Mouse (Mus musculus): ENCODE results near the gene Sec1. TPM values are rescaled to one million over a fixed set of nuclear protein-coding genes. Genes with fewer than 3 reads are reported as not detected.

Sec1 gene
- polyA plus RNA-seq, 1 experiment from 2014 or later, result 2.0 TPM

- Histone ChIP-seq H3K27ac (no peak overlapping the region), H3K36me3 (peaks cover 26% of the 10 kb centered on the region)
Observed at GRCm38 (mm10) chr7:45716460-45716857, 22.3 kb upstream of the Sec1 start.

GRCm38 (mm10) chr7:45715741-45716459, 21.7 kb upstream of the Sec1 start:
- WGBS, result 80% methylated on average over 19 of the region's 19 CpGs
- peak overlapping the region; percentile 83 for H3K4me2 ChIP-seq (replicated peaks)
- H3K27ac ChIP-seq, result peak overlapping the region; percentile 95; the same call in 1 of the 2 replicates
- peaks cover 30% of the 10 kb centered on the region for H3K36me3 ChIP-seq
- peak overlapping the region; percentile 77 for H3K9ac ChIP-seq
- H3K4me1 ChIP-seq (replicated peaks), result peaks cover 54% of the 10 kb centered on the region
- H3K9me3 ChIP-seq, result no peaks in the 10 kb centered on the region
- peak overlapping the region; percentile 71 for H3K4me3 ChIP-seq (replicated peaks)
- H3K27me3 ChIP-seq (replicated peaks), result no peaks in the 10 kb centered on the region
- ATAC-seq, result no peak

More at GRCm38 (mm10) chr7:45716460-45716857, 22.3 kb upstream of the Sec1 start:
- no peaks in the 10 kb centered on the region for H3K9me3 ChIP-seq
- H3K4me2 ChIP-seq (replicated peaks), result peak overlapping the region; percentile 83
- peaks cover 52% of the 10 kb centered on the region for H3K4me1 ChIP-seq (replicated peaks)
- WGBS, result 89% methylated on average over 3 of the region's 3 CpGs
- H3K27me3 ChIP-seq (replicated peaks), result no peaks in the 10 kb centered on the region
- H3K4me3 ChIP-seq (replicated peaks), result peak overlapping the region; percentile 71; the same call in 1 of the 2 replicates
- H3K9ac ChIP-seq, result peak overlapping the region; percentile 77; the same call in 1 of the 2 replicates
- ATAC-seq, result no peak

- 5% methylated on average over 34 of the region's 34 CpGs for WGBS
- Histone ChIP-seq H3K36me3 (peaks cover 32% of the 10 kb centered on the region), H3K4me2 (replicated peaks) (peak within 1 kb of the TSS; percentile 83), H3K4me1 (replicated peaks) (peaks cover 59% of the 10 kb centered on the region), H3K9ac (peak within 1 kb of the TSS; percentile 77), H3K27ac (peak within 1 kb of the TSS; percentile 95), H3K4me3 (replicated peaks) (peak within 1 kb of the TSS; percentile 71), H3K9me3 (no peaks in the 10 kb centered on the region), H3K27me3 (replicated peaks) (no peaks in the 10 kb centered on the region)
- ATAC-seq, result peak; percentile 89
Observed at GRCm38 (mm10) chr7:45715090-45715708, 21.0 kb upstream of the Sec1 start, which contains the start of gene Rpl18. Gene Rpl18, plus strand, starts transcription at chr7:45715457.

- peaks cover 59% of the 10 kb centered on the region for H3K4me1 ChIP-seq (replicated peaks)
- peak; percentile 77 for ATAC-seq
- 5% methylated on average over 14 of the region's 14 CpGs for WGBS
- H3K4me3 ChIP-seq (replicated peaks), result peak overlapping the region; percentile 71
- H3K27ac ChIP-seq, result peak overlapping the region; percentile 95
- H3K27me3 ChIP-seq (replicated peaks), result no peaks in the 10 kb centered on the region
- H3K9ac ChIP-seq, result peak overlapping the region; percentile 72
- no peaks in the 10 kb centered on the region for H3K9me3 ChIP-seq
- peaks cover 27% of the 10 kb centered on the region for H3K36me3 ChIP-seq
- H3K4me2 ChIP-seq (replicated peaks), result peak overlapping the region; percentile 83
Observed at GRCm38 (mm10) chr7:45714630-45715089, 20.5 kb upstream of the Sec1 start.

GRCm38 (mm10) chr7:45713881-45714520, 19.8 kb upstream of the Sec1 start:
- no peaks in the 10 kb centered on the region for H3K27me3 ChIP-seq (replicated peaks)
- peak overlapping the region; percentile 95 for H3K27ac ChIP-seq
- H3K9ac ChIP-seq, result peak overlapping the region; percentile 72
- ATAC-seq, result no peak
- peaks cover 25% of the 10 kb centered on the region for H3K36me3 ChIP-seq
- peaks cover 57% of the 10 kb centered on the region for H3K4me1 ChIP-seq (replicated peaks)
- WGBS, result 61% methylated on average over 6 of the region's 6 CpGs
- peak overlapping the region; percentile 71 for H3K4me3 ChIP-seq (replicated peaks)
- H3K9me3 ChIP-seq, result no peaks in the 10 kb centered on the region
- peak overlapping the region; percentile 83 for H3K4me2 ChIP-seq (replicated peaks)

- Histone ChIP-seq H3K4me2 (replicated peaks) (peak overlapping the region; percentile 83), H3K36me3 (peaks cover 25% of the 10 kb centered on the region), H3K27me3 (replicated peaks) (no peaks in the 10 kb centered on the region), H3K27ac (peak overlapping the region; percentile 95), H3K9ac (peak overlapping the region; percentile 28; the same call in 1 of the 2 replicates), H3K4me1 (replicated peaks) (peaks cover 59% of the 10 kb centered on the region), H3K9me3 (no peaks in the 10 kb centered on the region), H3K4me3 (replicated peaks) (peak overlapping the region; percentile 71; the same call in 1 of the 2 replicates)
- 84% methylated on average over 16 of the region's 16 CpGs for WGBS
- ATAC-seq, result no peak
Observed at GRCm38 (mm10) chr7:45713396-45713795, 19.2 kb upstream of the Sec1 start.

- Histone ChIP-seq H3K4me2 (replicated peaks) (peak overlapping the region; percentile 45), H3K9me3 (no peaks in the 10 kb centered on the region), H3K9ac (no peak overlapping the region), H3K4me1 (replicated peaks) (peaks cover 70% of the 10 kb centered on the region), H3K36me3 (peaks cover 25% of the 10 kb centered on the region), H3K4me3 (replicated peaks) (no peak overlapping the region), H3K27me3 (replicated peaks) (no peaks in the 10 kb centered on the region), H3K27ac (peak overlapping the region; percentile 95; the same call in 1 of the 2 replicates)
- 76% methylated on average over 20 of the region's 21 CpGs for WGBS
- peak; percentile 47 for ATAC-seq
Observed at GRCm38 (mm10) chr7:45712022-45712757, 18.0 kb upstream of the Sec1 start.

- no peak overlapping the region for H3K4me3 ChIP-seq (replicated peaks)
- H3K36me3 ChIP-seq, result peaks cover 25% of the 10 kb centered on the region
- WGBS, result 88% methylated on average over 24 of the region's 24 CpGs
- H3K27ac ChIP-seq, result peak overlapping the region; percentile 29; the same call in 1 of the 2 replicates
- peak overlapping the region; percentile 45 for H3K4me2 ChIP-seq (replicated peaks)
- peaks cover 70% of the 10 kb centered on the region for H3K4me1 ChIP-seq (replicated peaks)
- H3K9me3 ChIP-seq, result no peaks in the 10 kb centered on the region
- no peak overlapping the region for H3K9ac ChIP-seq
- no peaks in the 10 kb centered on the region for H3K27me3 ChIP-seq (replicated peaks)
- no peak for ATAC-seq
Observed at GRCm38 (mm10) chr7:45711316-45712021, 17.3 kb upstream of the Sec1 start.

GRCm38 (mm10) chr7:45710477-45711191, 16.4 kb upstream of the Sec1 start:
- H3K9me3 ChIP-seq, result no peaks in the 10 kb centered on the region
- no peak overlapping the region for H3K9ac ChIP-seq
- no peak overlapping the region for H3K4me2 ChIP-seq (replicated peaks)
- 92% methylated on average over 20 of the region's 20 CpGs for WGBS
- ATAC-seq, result no peak
- H3K36me3 ChIP-seq, result peaks cover 25% of the 10 kb centered on the region
- H3K4me3 ChIP-seq (replicated peaks), result no peak overlapping the region
- H3K4me1 ChIP-seq (replicated peaks), result peaks cover 70% of the 10 kb centered on the region
- no peak overlapping the region; the same call in 1 of the 2 replicates for H3K27ac ChIP-seq
- H3K27me3 ChIP-seq (replicated peaks), result no peaks in the 10 kb centered on the region

- H3K9me3 ChIP-seq, result no peaks in the 10 kb centered on the region
- H3K4me1 ChIP-seq (replicated peaks), result peaks cover 72% of the 10 kb centered on the region
- no peak overlapping the region for H3K4me2 ChIP-seq (replicated peaks)
- no peaks in the 10 kb centered on the region for H3K27me3 ChIP-seq (replicated peaks)
- peaks cover 25% of the 10 kb centered on the region for H3K36me3 ChIP-seq
- H3K27ac ChIP-seq, result peak overlapping the region; percentile 30; the same call in 1 of the 2 replicates
- no peak overlapping the region for H3K9ac ChIP-seq
- ATAC-seq, result no peak
- no peak overlapping the region for H3K4me3 ChIP-seq (replicated peaks)
- WGBS, result 70% methylated on average over 14 of the region's 14 CpGs
Observed at GRCm38 (mm10) chr7:45709677-45710355, 15.6 kb upstream of the Sec1 start.

Data from intestine, embryonic 15.5 days (tissue).